Mouse (Mus musculus): ENCODE measurements around the gene Frmd6.

The Frmd6 gene

GRCm38 (mm10) chr12:70896068-70896467 is 70.8 kb downstream of the Frmd6 start:
- no peak for DNase-seq (ENCODE audit: low read depth, low spot score)

DNA sequence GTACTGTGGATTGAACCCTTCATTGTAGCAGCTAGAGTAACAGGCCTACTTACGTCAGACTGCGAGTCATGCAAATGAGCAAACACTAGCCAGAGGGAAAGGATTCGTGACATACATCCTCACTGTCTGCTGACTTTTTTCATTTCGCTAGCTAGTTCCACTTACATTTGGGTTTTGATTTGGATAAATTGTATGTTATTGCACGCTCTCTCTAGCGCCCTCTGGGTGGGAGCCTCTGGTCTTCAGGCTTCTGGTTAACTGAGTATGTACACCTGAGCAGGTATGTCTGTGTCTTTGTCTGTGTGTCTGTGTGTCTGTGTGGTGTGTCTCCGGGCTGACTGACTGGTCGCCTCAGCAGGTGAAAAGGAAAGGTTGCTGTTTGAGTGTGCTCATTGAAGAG is 72.1 kb downstream of the Frmd6 start:
- no peak for DNase-seq (ENCODE audit: low read depth, low spot score)

DNA sequence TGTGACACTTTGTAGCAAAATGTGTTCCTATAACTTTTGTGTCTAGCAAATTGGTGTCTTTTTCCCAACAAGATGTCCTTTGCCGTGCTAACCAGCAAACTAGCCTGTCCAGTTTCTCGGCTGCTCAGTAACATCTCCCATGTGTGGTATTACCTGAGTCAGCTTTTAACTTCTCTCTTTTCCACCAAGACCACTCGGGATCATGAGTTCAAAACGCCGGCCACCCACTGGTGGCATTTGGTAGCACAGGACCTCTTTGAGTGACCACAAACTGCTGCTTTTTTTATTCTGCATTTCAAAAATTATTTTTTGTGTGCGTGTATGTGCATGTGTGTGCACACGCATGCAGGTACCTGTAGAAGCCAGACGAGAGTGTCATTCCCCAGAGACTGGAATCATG is 73.1 kb downstream of the Frmd6 start:
- DNase-seq (ENCODE audit: low read depth, low spot score): no peak

GRCm38 (mm10) chr12:70904471-70904870 is 79.2 kb downstream of the Frmd6 start:
- DNase-seq (ENCODE audit: low read depth, low spot score): no peak

DNA sequence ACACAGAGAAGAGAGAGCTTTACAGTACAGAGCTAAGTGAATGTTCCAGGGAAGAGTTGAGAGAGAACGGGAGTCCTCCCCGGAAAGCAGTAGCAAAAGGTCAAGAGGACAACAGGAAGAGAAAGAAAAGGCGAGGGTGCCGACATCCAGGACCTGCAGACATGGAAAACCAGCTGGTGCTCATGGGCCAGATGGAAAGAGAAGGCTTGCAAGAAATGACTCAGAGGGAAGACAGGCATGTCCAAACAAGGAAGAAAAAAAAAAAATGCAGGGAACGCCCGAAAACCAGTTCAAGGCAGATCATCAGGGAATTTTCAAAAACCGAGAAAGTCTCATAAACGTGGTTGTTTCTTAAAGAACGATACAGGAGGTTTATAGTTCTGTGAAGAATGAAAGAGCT is 81.6 kb downstream of the Frmd6 start:
- no peak for DNase-seq (ENCODE audit: low read depth, low spot score)

DNA sequence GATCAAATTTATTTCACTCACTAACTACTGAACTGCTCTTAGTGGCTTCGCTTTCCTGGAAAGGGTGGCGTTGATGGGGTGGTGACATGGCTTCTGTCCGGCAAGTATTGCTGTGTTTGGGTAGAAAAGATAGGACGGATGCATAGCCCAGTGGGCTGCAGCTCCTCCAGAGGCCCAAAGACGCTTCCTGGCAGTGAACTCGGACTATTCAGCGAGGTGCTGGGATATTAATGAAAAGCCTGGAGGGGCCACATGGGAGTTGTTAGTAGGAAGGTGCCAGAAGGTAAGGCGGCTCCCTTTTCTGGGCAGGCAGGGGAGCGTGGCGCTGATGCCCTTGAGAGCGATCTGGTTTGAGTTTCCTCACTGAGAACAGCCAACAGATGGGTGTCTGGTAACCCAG is 82.3 kb downstream of the Frmd6 start:
- no peak for DNase-seq (ENCODE audit: low read depth, low spot score)

DNA sequence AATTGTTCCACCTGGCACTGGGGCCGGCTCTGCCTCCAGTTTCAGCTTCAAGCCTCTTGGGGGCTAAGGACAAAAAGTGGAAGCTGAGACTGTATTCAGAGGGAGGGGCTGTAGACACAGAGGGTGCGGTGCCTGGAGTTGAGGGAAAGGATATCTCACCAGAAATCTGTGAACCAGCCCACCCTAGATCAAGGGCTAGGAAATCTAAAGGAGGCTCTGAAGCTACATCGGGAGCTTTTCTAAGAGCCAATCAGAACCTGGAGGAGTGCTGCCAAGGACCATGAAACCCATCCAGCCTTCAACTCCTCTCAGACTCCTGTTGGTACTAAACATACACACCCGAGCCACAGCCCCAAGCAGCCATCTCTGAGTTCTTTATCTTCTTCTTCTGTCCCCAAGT is 82.8 kb downstream of the Frmd6 start:
- no peak for DNase-seq (ENCODE audit: low read depth, low spot score)

- peak; percentile 56 for DNase-seq (ENCODE audit: low read depth, low spot score)
These were observed 85.0 kb downstream of the Frmd6 start for GRCm38 (mm10) chr12:70910241-70910720.

GRCm38 (mm10) chr12:70911029-70911428 is 85.7 kb downstream of the Frmd6 start:
- no peak for DNase-seq (ENCODE audit: low read depth, low spot score)

- DNase-seq (ENCODE audit: low read depth, low spot score): no peak
These were observed 86.5 kb downstream of the Frmd6 start for GRCm38 (mm10) chr12:70911676-70912379.

GRCm38 (mm10) chr12:70913429-70913828 is 88.1 kb downstream of the Frmd6 start:
- DNase-seq (ENCODE audit: low read depth, low spot score): no peak

DNA sequence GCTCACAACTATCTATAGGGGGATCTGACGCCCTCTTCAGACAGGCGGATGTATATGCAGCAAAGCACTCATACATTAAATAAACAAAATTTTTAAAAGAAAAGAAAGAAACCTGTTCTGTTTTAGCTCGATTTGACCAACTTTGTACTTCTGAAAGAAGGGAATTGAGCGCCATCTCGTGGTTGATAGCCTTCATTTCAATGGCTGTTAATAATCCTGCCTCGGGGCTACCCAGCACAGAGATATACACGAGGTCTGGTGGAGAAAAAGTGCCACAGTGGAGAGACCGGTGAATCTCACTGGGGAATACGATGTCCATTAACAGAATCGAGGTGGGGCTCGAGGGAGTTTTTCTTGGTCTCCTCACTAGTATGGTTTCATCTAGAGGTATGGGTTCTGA is 89.1 kb downstream of the Frmd6 start:
- DNase-seq (ENCODE audit: low read depth, low spot score): no peak

GRCm38 (mm10) chr12:70929781-70930180 is 104.5 kb downstream of the Frmd6 start:
- no peak for DNase-seq (ENCODE audit: low read depth, low spot score)

DNA sequence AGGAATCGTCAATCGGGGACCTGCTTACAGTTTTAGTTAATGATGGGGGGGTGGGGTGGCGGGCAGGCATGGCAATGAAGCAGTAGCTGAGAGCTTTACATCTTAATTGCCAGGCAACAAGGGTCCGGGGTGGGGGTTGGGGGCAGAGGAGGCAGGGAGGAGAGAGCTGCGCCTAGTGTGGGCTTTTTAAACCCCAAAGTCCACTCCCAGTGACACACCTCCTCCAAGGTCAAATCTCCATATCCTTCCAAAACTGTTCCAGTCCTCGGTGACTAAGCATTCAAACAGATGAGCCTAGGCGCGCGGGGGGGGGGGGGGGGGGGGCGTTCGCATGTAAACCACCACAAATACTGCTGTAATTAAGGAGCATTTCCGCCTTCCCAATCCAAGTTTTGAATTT is 111.8 kb downstream of the Frmd6 start:
- no peak for DNase-seq (ENCODE audit: low read depth, low spot score)

- DNase-seq (ENCODE audit: low read depth, low spot score): peak; percentile 62
These were observed 112.5 kb downstream of the Frmd6 start, which contains the start of gene Actr10 for GRCm38 (mm10) chr12:70937571-70938384. TSS of gene Actr10 (plus strand) at chr12:70937857.

DNA sequence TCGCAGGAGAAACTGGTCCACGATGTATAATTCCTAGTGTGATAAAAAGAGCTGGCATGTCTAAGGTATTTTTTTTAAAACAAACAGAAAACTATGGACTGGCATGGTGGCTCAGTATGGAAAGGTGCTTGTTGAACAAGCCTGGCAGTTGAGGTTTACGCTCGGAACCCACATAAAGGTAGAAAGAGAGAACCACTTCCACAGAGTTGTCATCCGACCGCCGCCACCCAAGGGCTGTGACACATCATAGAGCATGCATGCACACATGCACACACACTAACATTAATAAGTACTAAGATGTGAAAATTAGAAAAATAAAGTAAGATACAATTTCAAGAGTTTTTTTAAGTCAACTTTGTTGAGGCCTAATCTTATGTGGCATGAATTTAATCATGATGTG is 115.5 kb downstream of the Frmd6 start:
- DNase-seq (ENCODE audit: low read depth, low spot score): no peak

DNA sequence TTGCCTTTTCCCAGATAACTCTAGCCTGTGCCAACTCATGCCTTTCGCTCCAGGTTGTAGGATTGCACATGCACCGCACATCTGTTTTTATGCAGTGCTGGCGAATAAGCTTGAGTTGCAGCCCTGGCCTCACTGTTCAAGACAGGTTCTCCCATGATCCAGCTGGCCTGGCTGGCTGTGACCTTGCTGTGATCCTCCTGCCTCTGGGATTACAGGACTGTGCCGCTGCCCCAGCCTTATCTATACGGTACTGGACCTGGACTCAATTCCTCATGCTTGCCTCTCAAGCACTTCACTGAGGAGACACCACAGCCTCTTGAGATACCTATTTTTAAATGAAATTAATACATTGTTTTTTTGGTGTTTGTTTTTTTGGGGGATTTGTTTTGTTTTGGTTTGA is 118.9 kb downstream of the Frmd6 start:
- DNase-seq (ENCODE audit: low read depth, low spot score): no peak

DNA sequence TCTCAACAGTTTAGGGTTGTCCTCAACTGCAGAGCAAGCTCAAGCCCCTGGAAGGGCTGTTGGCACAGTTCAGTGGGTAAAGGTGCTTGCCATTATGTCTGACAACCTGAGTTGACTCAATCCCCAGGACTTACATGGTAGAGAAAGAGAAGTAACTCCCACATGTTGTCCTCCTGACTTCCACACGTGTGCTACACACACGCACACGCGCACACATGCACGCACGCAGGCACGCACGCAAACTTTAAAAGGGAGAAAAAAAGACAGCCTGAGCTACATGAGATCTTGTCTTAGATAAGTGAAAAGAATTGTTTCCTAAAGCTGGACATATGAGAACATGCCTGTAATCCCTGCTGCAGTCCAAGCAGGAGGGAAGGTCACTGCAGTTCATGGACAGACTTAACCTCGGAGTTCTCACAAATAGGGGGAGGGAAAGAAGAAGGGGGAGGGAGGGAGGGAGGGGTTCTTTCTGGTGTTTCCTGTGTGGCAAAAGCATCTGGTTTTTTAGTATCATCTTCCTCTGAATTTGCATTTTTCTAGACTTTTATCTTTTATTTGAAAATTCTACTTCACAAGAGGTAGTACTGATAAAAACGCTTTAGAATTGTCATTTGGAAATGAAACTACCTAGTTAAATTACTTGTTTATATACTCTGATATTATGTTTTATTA is 121.4 kb downstream of the Frmd6 start:
- DNase-seq (ENCODE audit: low read depth, low spot score): no peak
